Mouse (Mus musculus): Measurements from ENCODE around the gene Adamts9.

Adamts9 gene

DNA sequence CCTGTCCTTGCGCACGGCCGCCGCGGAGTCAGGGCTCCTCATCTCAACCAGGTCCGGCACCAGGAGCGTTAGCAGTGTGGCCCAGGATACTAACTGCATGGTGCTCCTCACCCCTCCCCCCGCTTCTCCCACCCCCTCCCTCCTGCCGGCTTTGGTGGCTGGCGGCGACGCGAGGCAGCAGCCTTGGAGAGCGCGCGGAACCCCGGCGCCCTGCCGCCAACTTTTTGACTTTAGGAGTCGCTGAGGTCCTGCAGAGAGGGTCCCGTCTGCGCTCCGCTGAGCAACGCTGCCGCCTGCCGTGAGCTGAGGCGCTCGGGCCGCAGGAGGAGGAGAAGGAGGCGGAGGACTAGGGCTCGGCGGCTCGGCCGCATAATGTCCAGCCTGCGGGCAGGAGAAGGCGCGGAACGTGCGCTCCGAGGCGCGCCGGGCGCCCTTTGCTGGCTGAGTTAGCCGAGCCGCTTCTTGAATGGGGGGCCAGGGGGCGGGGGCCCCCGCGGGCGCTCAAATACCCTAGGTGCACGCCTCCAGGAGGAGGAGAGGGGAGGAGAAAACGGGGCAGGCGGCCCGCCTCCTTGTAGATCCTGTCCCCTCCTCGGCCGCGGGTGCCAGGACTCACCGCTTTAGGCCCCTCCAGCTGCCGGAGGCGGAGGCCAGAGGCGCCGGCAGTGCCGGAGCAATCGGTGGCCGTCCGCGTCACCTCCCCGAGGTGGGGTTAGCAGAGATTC is at the start of gene Adamts9:
Gene Adamts9 (minus strand): TSS at position 436 of the 725 bp plus-strand sequence.
- DNase-seq (ENCODE audit: low read depth, low spot score): peak; percentile 69

DNA sequence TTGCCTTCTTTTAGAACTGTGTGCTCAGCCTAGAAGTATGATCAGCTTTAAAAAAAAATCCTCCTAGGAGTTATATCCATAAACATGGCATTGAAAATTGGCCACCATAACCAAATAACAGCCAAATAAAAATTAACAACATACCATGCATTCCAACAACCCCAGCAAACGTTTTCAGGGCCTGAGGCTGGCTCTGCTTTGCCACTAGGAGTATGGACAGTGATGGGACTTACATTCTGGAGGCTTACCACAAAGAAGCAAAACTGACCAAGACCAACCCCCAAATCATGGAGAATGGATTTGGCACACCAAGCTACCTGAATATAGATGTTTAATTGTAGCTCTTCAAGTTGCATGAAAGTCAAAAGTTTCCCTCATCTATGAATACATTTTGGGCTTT is 48.3 kb upstream of the Adamts9 start:
- no peak for DNase-seq (ENCODE audit: low read depth, low spot score)

DNA sequence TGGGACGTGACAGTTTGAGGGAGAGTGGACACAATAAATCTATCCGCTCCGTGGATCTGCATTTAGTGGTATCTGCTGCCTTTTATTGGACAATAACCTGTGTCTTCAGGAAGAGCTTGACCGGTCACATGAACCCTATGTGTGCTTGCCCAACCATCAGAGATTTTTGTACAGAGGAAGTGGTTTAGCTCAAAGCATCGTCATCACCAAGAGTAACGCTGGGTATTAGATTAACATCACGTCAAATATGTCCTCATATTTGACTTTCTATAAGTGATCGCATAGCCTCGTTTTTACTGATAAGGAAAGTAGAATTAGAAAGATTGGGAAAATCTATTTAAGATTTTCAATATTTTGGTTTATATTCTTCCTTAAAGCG is 45.3 kb upstream of the Adamts9 start:
- DNase-seq (ENCODE audit: low read depth, low spot score): no peak

- DNase-seq (ENCODE audit: low read depth, low spot score): no peak
Measured at GRCm38 (mm10) chr6:92987846-92988619, 44.7 kb upstream of the Adamts9 start.

GRCm38 (mm10) chr6:92987366-92987765 is 44.1 kb upstream of the Adamts9 start:
- DNase-seq (ENCODE audit: low read depth, low spot score): no peak

DNA sequence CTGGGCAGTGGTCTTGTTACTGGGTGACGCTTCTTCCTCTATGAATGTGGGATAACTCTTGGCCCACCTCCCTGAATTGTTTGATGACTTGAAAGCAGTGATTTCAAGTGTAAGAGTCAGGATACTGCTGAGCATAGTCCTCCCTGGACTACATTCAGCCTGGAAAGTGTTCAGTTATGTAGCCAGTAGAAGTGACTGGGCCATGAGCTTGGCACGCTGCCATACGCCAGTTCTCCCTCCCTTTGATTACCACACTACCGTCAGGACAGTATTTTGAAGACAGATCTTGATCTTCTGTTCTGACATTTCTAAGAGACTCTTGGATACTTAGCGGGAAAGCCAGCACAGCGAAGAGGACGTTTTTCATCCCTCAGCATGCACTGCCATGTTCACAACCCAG is 40.1 kb upstream of the Adamts9 start:
- DNase-seq (ENCODE audit: low read depth, low spot score): no peak

GRCm38 (mm10) chr6:92981451-92982186 is 38.3 kb upstream of the Adamts9 start:
- no peak for DNase-seq (ENCODE audit: low read depth, low spot score)

DNA sequence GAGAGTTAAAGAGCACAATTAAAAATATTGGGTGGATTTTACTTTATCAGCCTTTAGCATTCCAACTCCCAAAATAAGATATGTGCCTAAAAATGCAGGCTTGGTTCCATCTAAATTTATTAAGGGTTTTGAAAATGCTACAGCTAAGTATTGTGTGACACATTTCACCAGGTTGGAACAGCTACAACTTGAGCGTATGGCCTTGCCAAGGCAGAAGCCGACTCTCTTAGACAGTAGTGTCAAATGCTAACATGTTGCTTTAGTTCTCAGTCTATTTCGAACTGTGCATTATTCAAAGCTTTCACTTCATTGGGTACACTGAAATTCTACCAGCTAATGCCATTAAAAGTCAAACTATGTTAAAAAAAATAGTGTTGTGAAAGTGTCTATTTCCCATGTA is 30.0 kb upstream of the Adamts9 start:
- DNase-seq (ENCODE audit: low read depth, low spot score): no peak

- no peak for DNase-seq (ENCODE audit: low read depth, low spot score)
Measured at GRCm38 (mm10) chr6:92968718-92969117, 25.4 kb upstream of the Adamts9 start.

DNA sequence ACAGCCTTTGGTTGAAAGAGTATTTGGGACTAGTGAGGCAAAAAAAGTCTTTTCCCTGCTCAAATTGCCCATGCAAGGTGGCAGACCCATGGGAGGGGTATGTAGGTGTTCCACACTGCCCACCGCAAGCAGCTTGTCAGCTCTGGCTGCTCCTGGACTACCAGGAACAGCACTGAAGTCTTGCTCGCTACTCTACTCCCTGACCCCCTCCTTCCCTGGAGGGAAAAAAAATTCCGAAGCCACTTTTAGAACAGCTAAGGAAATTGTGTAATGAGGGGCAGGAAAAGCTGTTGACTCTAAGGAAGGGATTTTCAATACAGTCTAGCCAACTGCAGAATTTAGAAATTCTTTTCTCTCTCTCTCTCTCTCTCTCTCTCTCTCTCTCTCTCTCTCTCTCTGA is 24.9 kb upstream of the Adamts9 start:
- no peak for DNase-seq (ENCODE audit: low read depth, low spot score)

GRCm38 (mm10) chr6:92962966-92963365 is 19.7 kb upstream of the Adamts9 start:
- DNase-seq (ENCODE audit: low read depth, low spot score): no peak

- DNase-seq (ENCODE audit: low read depth, low spot score): no peak
Measured at GRCm38 (mm10) chr6:92960997-92961396, 17.7 kb upstream of the Adamts9 start.

DNA sequence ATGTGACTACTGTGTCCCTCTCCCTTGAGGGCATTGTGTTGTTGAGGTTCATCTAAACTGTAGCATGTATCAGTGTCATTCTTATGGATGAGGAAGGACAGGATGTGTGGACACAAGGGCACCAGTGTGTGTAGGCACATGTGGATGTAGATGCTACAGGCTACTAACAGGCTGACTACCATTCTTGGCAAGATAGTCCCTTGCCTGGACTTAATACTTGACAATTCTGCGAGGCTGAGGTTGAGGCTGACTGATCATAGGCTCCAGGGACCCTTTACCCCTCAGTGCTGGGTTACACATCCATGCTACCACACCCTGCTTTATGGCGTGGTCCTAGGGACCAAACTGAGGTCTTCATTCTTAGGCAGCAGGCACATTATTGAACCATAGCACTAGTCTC is 16.1 kb upstream of the Adamts9 start:
- no peak for DNase-seq (ENCODE audit: low read depth, low spot score)

DNA sequence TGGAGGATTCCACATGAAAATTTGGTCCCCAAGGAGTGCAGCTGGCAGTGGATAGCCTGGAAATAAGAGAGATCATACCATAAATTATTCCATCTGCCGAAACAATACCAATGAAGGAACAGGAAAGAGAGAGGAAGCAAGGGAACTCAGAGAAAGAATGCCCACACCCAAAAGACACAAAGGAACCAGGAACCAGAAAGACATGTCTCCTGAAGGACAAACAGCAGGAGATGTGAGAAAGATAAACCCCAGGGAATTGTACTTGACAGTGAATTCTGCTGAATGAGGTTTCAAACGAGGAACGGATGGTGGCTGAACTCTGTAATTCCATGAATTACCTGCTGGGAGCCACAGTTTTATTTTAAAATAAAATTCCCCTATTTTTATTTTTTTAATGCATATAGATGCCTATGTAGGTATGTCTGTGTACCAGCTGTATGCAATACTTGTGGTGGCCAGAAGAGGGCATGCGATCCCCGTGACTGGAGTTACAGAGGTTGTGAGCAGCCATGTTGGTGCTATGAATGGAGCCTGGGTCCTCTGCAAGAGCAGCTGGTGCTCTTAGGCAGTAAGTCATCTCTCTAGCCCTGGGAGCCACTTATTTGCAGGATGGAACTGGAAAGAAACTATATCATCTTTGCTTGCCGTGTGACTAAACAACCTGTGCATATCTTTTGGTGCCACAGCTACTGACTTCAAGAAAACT is 4.2 kb upstream of the Adamts9 start:
- no peak for DNase-seq (ENCODE audit: low read depth, low spot score)

DNA sequence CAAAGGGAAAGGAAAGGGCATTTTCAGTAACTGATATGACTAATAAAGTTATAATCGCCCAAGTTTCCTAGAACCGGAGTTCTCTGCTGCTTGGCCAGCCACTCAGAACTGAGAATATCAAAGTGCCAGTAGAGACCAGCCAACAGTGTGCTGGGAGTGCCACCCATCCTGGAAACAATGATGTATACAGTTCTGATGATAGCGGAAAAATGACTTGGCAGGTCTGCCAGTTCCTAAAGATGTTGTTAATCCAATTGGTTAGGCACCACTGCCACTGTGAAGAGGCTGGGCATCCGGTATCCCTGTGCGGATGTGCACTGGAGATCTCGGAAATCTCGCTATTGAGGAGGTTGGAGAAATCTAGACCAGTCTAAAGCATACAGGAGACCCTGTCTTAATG is 1.4 kb upstream of the Adamts9 start:
- no peak for DNase-seq (ENCODE audit: low read depth, low spot score)

GRCm38 (mm10) chr6:92944048-92944685 is 875 bp upstream of the Adamts9 start:
- DNase-seq (ENCODE audit: low read depth, low spot score): no peak

- DNase-seq (ENCODE audit: low read depth, low spot score): no peak
Measured at GRCm38 (mm10) chr6:92941756-92942420, 1.4 kb downstream of the Adamts9 start.

DNA sequence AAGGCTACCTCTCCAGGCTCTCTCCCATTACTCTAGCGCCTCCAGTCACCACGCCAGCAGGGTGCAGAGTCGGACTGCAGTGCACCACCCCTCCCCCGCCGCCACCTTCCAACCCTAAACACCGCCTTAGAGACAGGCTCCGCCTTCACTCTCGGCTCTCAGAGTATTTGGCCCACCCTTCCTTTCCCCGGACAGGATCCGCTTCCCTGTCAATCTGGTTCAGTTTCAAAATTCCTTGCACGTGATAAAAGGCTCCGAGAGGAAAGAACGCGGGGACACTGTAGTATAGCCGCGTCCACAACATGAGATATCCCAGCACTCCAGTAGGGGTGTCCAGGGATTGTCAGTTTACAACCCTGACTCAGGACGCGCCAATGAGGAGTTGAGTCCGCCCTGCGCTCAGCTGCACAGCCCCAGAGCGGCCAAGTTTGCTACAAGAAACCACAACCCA is 2.0 kb downstream of the Adamts9 start:
- peak; percentile 52 for DNase-seq (ENCODE audit: low read depth, low spot score)

GRCm38 (mm10) chr6:92940191-92941131 is 2.8 kb downstream of the Adamts9 start:
- DNase-seq (ENCODE audit: low read depth, low spot score): peak; percentile 22

DNA sequence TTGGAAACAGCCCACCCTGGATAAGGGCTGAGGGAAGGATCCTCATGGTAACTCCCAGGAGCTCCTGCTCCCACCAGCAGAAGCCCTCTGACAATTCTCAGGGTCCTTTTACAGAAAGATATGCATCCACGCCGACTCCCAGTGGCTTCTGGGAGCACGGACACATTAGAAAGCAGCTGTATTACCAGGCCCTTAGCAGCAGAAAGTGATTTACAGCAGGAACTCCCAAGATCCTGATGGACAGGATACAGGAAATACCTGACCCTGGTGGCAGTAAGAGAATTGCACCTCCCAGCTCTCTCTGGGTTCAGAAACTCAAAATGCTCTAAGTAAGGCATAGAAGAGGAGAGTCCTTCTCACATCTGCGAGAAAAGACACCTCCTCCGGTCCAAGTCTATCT is 15.0 kb downstream of the Adamts9 start:
- no peak for DNase-seq (ENCODE audit: low read depth, low spot score)

Measured in embryo, embryonic 11.5 days (tissue).